Mouse (Mus musculus) common myeloid progenitor, adult 5-6 weeks (primary cell): ENCODE measurements around the gene Zfp819. TPM values are rescaled to one million over a fixed set of nuclear protein-coding genes. Genes with fewer than 3 reads are reported as not detected.
"Not testable (repeated sequence)": the region's sequence is repeated elsewhere in the genome, so short reads cannot be mapped to it uniquely, and the experiment has no call there.

ENCODE experiments used
- ATAC-seq: replicated peaks from 2 replicates; pipeline ENCODE4 v1.8.0; 2016; ENCODE audit warnings: low read depth, mild to moderate bottlenecking, moderate TSS enrichment, inconsistent platforms; ENCODE audit not compliant: poor library complexity, severe bottlenecking
- total RNA-seq: library from RNA; stranded (forward); fragments of 200-1000, 187-1606 nt; gene quantifications from 2 replicates; pipeline ENCODE4 v1.2.3, GENCODE M21; 2017

The Zfp819 gene
- total RNA-seq, 1 experiment from 2014 or later = 0.09 TPM

GRCm38 (mm10) chr7:43637118-43637517, 30.1 kb downstream of the Zfp819 start:
- ATAC-seq = no peak; the same call in 1 of the 2 replicates

GRCm38 (mm10) chr7:43642587-43642986, 35.6 kb downstream of the Zfp819 start:
- ATAC-seq = peak; percentile 72

GRCm38 (mm10) chr7:43643046-43643652, 36.2 kb downstream of the Zfp819 start:
- peak; percentile 25; the same call in 1 of the 2 replicates for ATAC-seq

GRCm38 (mm10) chr7:43652683-43653082, 45.7 kb downstream of the Zfp819 start:
- ATAC-seq = no peak

GRCm38 (mm10) chr7:43654519-43654918, 47.5 kb downstream of the Zfp819 start:
- peak; percentile 82 for ATAC-seq

DNA sequence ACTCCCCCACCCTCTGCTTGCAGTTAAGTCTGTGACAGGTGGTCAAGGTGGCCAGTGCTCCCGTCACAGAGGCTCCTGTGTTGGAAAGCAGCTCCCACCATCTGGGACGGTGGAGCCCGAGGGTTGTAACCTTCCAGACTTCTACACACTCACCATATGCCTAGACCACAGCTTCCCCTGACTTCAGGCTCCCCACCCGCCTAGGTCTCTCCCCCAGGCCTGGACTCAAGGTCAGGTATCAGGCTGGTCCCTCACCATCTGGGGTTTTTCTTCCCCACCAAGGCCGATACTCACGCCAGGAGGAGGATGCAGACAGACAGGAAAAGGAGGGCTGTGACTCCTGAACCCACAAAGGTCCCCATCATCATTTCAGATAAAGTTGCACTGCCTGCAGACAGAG, 49.3 kb downstream of the Zfp819 start:
- ATAC-seq = peak; percentile 53

DNA sequence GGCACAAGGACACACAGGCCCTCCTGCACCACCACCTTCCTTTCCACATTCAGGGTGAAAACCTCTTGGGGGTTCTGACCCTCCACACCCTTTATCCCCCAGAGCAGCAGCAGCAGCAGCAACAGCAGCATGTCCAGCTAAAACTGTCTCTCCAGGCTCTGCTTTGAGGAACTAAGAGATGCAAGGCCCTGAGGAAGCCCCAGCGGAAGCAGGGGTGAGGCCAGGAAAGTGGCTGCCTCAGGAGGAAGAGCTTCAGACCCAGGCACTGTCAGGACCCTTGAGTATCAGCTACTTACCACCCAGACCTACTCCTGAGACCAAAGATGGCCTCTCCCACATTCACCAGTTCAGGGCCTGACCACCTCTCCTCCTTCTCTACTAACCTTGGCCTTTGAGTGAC, 53.0 kb downstream of the Zfp819 start, which contains the start of gene Siglece:
Gene Siglece, minus strand, starts transcription at position 160 of the 400 bp plus-strand sequence.
- peak; percentile 39 for ATAC-seq

- ATAC-seq = peak; percentile 43; the same call in 1 of the 2 replicates
These were observed 55.8 kb downstream of the Zfp819 start for GRCm38 (mm10) chr7:43662804-43663203.

GRCm38 (mm10) chr7:43667221-43667620, 60.3 kb downstream of the Zfp819 start:
- ATAC-seq = not testable (repeated sequence)

Other genes with a start within 250 kb of the Zfp819 start
- 1.6 TPM in 2 replicates for gene Siglecg, start 199.0 kb upstream of the Zfp819 start, total RNA-seq
- gene Lim2, start 179.5 kb upstream of the Zfp819 start, total RNA-seq = 1.4 TPM in 1 of 2 replicates, not detected in the other
- 154 and 175 TPM in 2 replicates for gene Nkg7, start 170.1 kb upstream of the Zfp819 start, total RNA-seq
- gene Cldnd2, start 166.4 kb upstream of the Zfp819 start, total RNA-seq = 2.9 TPM in 1 of 2 replicates, not detected in the other
- gene Etfb, start 163.1 kb upstream of the Zfp819 start, total RNA-seq = 481 and 496 TPM in 2 replicates
- gene Gm45233, start 163.0 kb upstream of the Zfp819 start, total RNA-seq = 2.6 and 8.0 TPM in 2 replicates
- 3.9 and 8.6 TPM in 2 replicates for gene Vsig10l, start 144.0 kb upstream of the Zfp819 start, total RNA-seq
- not detected in 2 replicates for gene Iglon5, start 117.1 kb upstream of the Zfp819 start, total RNA-seq
- not detected in 2 replicates for gene 4931406B18Rik, start 101.2 kb upstream of the Zfp819 start, total RNA-seq
- 3.9 and 5.8 TPM in 2 replicates for gene Cd33, start 62.7 kb upstream of the Zfp819 start, total RNA-seq
- 1.4 and 1.5 TPM in 2 replicates for gene Zfp658, start 44.9 kb upstream of the Zfp819 start, total RNA-seq
- gene Zfp719, start 27.6 kb upstream of the Zfp819 start, total RNA-seq = 7.8 and 8.1 TPM in 2 replicates
- not detected in 2 replicates for gene Ceacam18, start 27.5 kb downstream of the Zfp819 start, total RNA-seq
- gene Siglece, start 53.0 kb downstream of the Zfp819 start, total RNA-seq = 0.64 and 0.82 TPM in 2 replicates
- 8.1 and 9.3 TPM in 2 replicates for gene Ctu1, start 64.8 kb downstream of the Zfp819 start, total RNA-seq
- not detected in 2 replicates for gene Klk14, start 83.2 kb downstream of the Zfp819 start, total RNA-seq
- gene Klk13, start 105.4 kb downstream of the Zfp819 start, total RNA-seq = not detected in 2 replicates
- gene Klk12, start 161.7 kb downstream of the Zfp819 start, total RNA-seq = not detected in 2 replicates
- gene Klk11, start 167.4 kb downstream of the Zfp819 start, total RNA-seq = not detected in 2 replicates
- gene Klk10, start 173.9 kb downstream of the Zfp819 start, total RNA-seq = not detected in 2 replicates
- gene Klk9, start 184.7 kb downstream of the Zfp819 start, total RNA-seq = not detected in 2 replicates
- 29.0 and 33.0 TPM in 2 replicates for gene Klk8, start 190.4 kb downstream of the Zfp819 start, total RNA-seq
- not detected in 2 replicates for gene Klk7, start 204.1 kb downstream of the Zfp819 start, total RNA-seq
- gene Klk6, start 217.3 kb downstream of the Zfp819 start, total RNA-seq = not detected in 2 replicates
- not detected in 2 replicates for gene Klk5, start 234.8 kb downstream of the Zfp819 start, total RNA-seq